Mouse (Mus musculus) urinary bladder, postnatal 36 days (tissue): ENCODE results near the gene Slc50a1.

Source experiments
- DNase-seq, 2 experiments: peaks; one replicate each; pipeline ENCODE4 v3.0.0; 2022; ENCODE audit warnings: low spot score in 2 of 2, mixed read lengths in 1 of 2

The Slc50a1 gene

GRCm38 (mm10) chr3:89231772-89232275 lies 38.5 kb downstream of the Slc50a1 start:
- DNase-seq = no peak

GRCm38 (mm10) chr3:89231345-89231744 lies 39.0 kb downstream of the Slc50a1 start:
- DNase-seq = no peak

- no peak for DNase-seq
Observed at GRCm38 (mm10) chr3:89230561-89230960, 39.8 kb downstream of the Slc50a1 start.

GRCm38 (mm10) chr3:89229276-89229675 lies 41.1 kb downstream of the Slc50a1 start:
- DNase-seq = no peak

- no peak for DNase-seq
Observed at GRCm38 (mm10) chr3:89228836-89229235, 41.5 kb downstream of the Slc50a1 start, which contains the start of gene Muc1. TSS of gene Muc1 (plus strand) at chr3:89229057.

- DNase-seq = peak; percentile 83 to 88
Observed at GRCm38 (mm10) chr3:89228180-89228549, 42.2 kb downstream of the Slc50a1 start.

GRCm38 (mm10) chr3:89227307-89228179 lies 42.8 kb downstream of the Slc50a1 start:
- peak; percentile 71 to 80 for DNase-seq

GRCm38 (mm10) chr3:89226900-89227299 lies 43.5 kb downstream of the Slc50a1 start, which contains the start of gene Mtx1:
TSS of gene Mtx1 (minus strand) at chr3:89227088.
- no peak for DNase-seq

GRCm38 (mm10) chr3:89226361-89226760 lies 44.0 kb downstream of the Slc50a1 start:
- DNase-seq = no peak

- no peak for DNase-seq
Observed at GRCm38 (mm10) chr3:89225918-89226317, 44.5 kb downstream of the Slc50a1 start.

GRCm38 (mm10) chr3:89225321-89225815 lies 45.0 kb downstream of the Slc50a1 start:
- no peak for DNase-seq

- DNase-seq = no peak
Observed at GRCm38 (mm10) chr3:89224796-89225195, 45.6 kb downstream of the Slc50a1 start.

GRCm38 (mm10) chr3:89221167-89221566 lies 49.2 kb downstream of the Slc50a1 start:
- DNase-seq = no peak

GRCm38 (mm10) chr3:89219546-89219945 lies 50.8 kb downstream of the Slc50a1 start:
- no peak for DNase-seq

- DNase-seq = no peak
Observed at GRCm38 (mm10) chr3:89218271-89218670, 52.1 kb downstream of the Slc50a1 start.
